Mouse (Mus musculus) splenic B cell, adult 2 months (primary cell): ENCODE data around the gene Ctf2.

Experiments
- DNase-seq: peaks from one replicate; pipeline ENCODE4 v3.0.0-alpha.2; 2011; ENCODE audit warnings: low read depth, low spot score
- H3K27me3 ChIP-seq: 2 replicates; pipeline ENCODE4 v1.6.1; 2012; ENCODE audit warnings: mild to moderate bottlenecking, low read length, moderate library complexity, mixed read lengths; ENCODE audit not compliant: control insufficient read depth, poor library complexity, insufficient read depth, severe bottlenecking
- H3K36me3 ChIP-seq: 2 replicates; pipeline ENCODE4 v1.6.1; 2012; ENCODE audit warnings: mild to moderate bottlenecking, low read length, moderate library complexity, mixed read lengths; ENCODE audit not compliant: control insufficient read depth, poor library complexity, insufficient read depth, severe bottlenecking

The Ctf2 gene

GRCm38 (mm10) chr7:127671880-127672774 lies 59.8 kb downstream of the Ctf2 start:
- H3K27me3 ChIP-seq, result no peaks in the 10 kb centered on the region
- DNase-seq, result no peak
- no peaks in the 10 kb centered on the region for H3K36me3 ChIP-seq
